Mouse (Mus musculus): ENCODE results near the gene Scgb1c1. TPM values are rescaled to one million over a fixed set of nuclear protein-coding genes. Genes with fewer than 3 reads are reported as not detected.

The Scgb1c1 gene
- total RNA-seq, 1 experiment: not detected

Other genes with a start within 250 kb of the Scgb1c1 start
- gene Olfr46, start 244.3 kb upstream of the Scgb1c1 start, total RNA-seq (2012; rRNA removed): 0.32 and 0.36 TPM in 2 replicates
- gene Olfr61, start 216.6 kb upstream of the Scgb1c1 start, total RNA-seq (2012; rRNA removed): not detected in 2 replicates
- not detected in 2 replicates for gene Olfr53, start 199.1 kb upstream of the Scgb1c1 start, total RNA-seq (2012; rRNA removed)
- 0.40 and 0.53 TPM in 2 replicates for gene Olfr539, start 185.6 kb upstream of the Scgb1c1 start, total RNA-seq (2012; rRNA removed)
- gene Olfr45, start 163.6 kb upstream of the Scgb1c1 start, total RNA-seq (2012; rRNA removed): not detected in 2 replicates
- not detected in 2 replicates for gene Olfr541, start 148.3 kb upstream of the Scgb1c1 start, total RNA-seq (2012; rRNA removed)
- gene Cyp2e1, start 81.8 kb upstream of the Scgb1c1 start, total RNA-seq (2012; rRNA removed): not detected in 2 replicates
- gene Syce1, start 57.7 kb upstream of the Scgb1c1 start, total RNA-seq (2012; rRNA removed): 12.2 and 21.6 TPM in 2 replicates
- 12.0 and 13.6 TPM in 2 replicates for gene Zfp941, start 23.4 kb upstream of the Scgb1c1 start, total RNA-seq (2012; rRNA removed)
- gene Urah, start 10.5 kb upstream of the Scgb1c1 start, total RNA-seq (2012; rRNA removed): 19.5 and 32.1 TPM in 2 replicates
- 0.16 TPM in 1 of 2 replicates, not detected in the other for gene Odf3, start 2.3 kb downstream of the Scgb1c1 start, total RNA-seq (2012; rRNA removed)
- gene Gm45785, start 10.8 kb downstream of the Scgb1c1 start, total RNA-seq (2012; rRNA removed): 0.89 and 1.6 TPM in 2 replicates
- 60.5 and 90.0 TPM in 2 replicates for gene Ric8a, start 11.4 kb downstream of the Scgb1c1 start, total RNA-seq (2012; rRNA removed)
- gene Bet1l, start 12.0 kb downstream of the Scgb1c1 start, total RNA-seq (2012; rRNA removed): 21.6 and 31.5 TPM in 2 replicates
- gene Psmd13, start 36.4 kb downstream of the Scgb1c1 start, total RNA-seq (2012; rRNA removed): 164 and 199 TPM in 2 replicates
- 18.2 and 26.3 TPM in 2 replicates for gene Sirt3, start 36.8 kb downstream of the Scgb1c1 start, total RNA-seq (2012; rRNA removed)
- gene Cox8b, start 54.9 kb downstream of the Scgb1c1 start, total RNA-seq (2012; rRNA removed): not detected in 2 replicates
- gene Nlrp6, start 75.4 kb downstream of the Scgb1c1 start, total RNA-seq (2012; rRNA removed): 0.27 and 0.74 TPM in 2 replicates
- gene Pgghg, start 95.8 kb downstream of the Scgb1c1 start, total RNA-seq (2012; rRNA removed): 10.0 and 12.5 TPM in 2 replicates
- gene Ifitm5, start 104.7 kb downstream of the Scgb1c1 start, total RNA-seq (2012; rRNA removed): 7.7 and 18.6 TPM in 2 replicates
- not detected in 2 replicates for gene Gm45717, start 110.4 kb downstream of the Scgb1c1 start, total RNA-seq (2012; rRNA removed)
- gene Ifitm2, start 110.4 kb downstream of the Scgb1c1 start, total RNA-seq (2012; rRNA removed): 679 and 1,158 TPM in 2 replicates
- 274 and 585 TPM in 2 replicates for gene Ifitm1, start 121.7 kb downstream of the Scgb1c1 start, total RNA-seq (2012; rRNA removed)
- 353 and 601 TPM in 2 replicates for gene Ifitm3, start 165.2 kb downstream of the Scgb1c1 start, total RNA-seq (2012; rRNA removed)
- 0.36 TPM in 1 of 2 replicates, not detected in the other for gene Ifitm6, start 172.4 kb downstream of the Scgb1c1 start, total RNA-seq (2012; rRNA removed)
- not detected in 2 replicates for gene Gm17387, start 183.6 kb downstream of the Scgb1c1 start, total RNA-seq (2012; rRNA removed)
- 31.1 and 78.3 TPM in 2 replicates for gene B4galnt4, start 215.6 kb downstream of the Scgb1c1 start, total RNA-seq (2012; rRNA removed)
- gene Pkp3, start 232.7 kb downstream of the Scgb1c1 start, total RNA-seq (2012; rRNA removed): 8.0 and 12.2 TPM in 2 replicates

Measured in ES-E14 (cell line).